Mouse (Mus musculus) embryonic fibroblast, embryonic 13.5 days (primary cell): ENCODE measurements at regions not wholly inside any gene's neighbourhood (a gene's known extent, or its start where the extent isn't known, plus 50 kb on each side); places are given as distances from the start of the nearest gene placed in this dataset.

Experiments
- CTCF ChIP-seq: IDR thresholded peaks from 2 replicates; pipeline ENCODE4 v1.5.1; 2011; ENCODE audit warnings: mild to moderate bottlenecking, control low read depth, low read length, moderate library complexity, borderline replicate concordance; ENCODE audit not compliant: insufficient read depth
- POLR2A ChIP-seq: IDR thresholded peaks from 2 replicates; pipeline ENCODE4 v1.6.1; 2011; ENCODE audit warnings: low read depth, mild to moderate bottlenecking, control low read depth, low read length, moderate library complexity

DNA sequence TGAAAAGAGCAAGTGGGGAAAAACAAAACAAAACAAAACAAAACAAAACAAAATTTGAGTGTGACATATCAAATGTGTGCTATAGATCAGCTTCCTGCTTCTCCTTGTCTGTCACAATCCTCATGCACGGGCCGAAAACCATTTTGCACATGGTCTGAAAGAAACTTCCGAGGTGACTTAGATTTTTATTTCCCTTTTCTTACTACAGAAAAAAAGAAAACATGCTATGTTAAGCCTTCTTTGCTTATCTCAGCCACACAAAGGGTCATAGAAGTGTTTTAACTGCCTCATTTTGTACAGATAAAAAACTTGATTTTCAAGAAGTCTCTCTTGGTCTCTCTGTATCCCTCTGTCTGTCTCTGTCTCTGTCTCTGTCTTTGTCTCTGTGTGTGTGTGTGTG, 654.2 kb downstream of the Trim52 start:
- TF ChIP-seq POLR2A (no peak), CTCF (no peak)
